Mouse (Mus musculus): ENCODE data around the gene Ptprs. TPM values are rescaled to one million over a fixed set of nuclear protein-coding genes. Genes with fewer than 3 reads are reported as not detected.

Ptprs gene
- polyA plus RNA-seq, 1 experiment from 2014 or later = 82.5 TPM

DNA sequence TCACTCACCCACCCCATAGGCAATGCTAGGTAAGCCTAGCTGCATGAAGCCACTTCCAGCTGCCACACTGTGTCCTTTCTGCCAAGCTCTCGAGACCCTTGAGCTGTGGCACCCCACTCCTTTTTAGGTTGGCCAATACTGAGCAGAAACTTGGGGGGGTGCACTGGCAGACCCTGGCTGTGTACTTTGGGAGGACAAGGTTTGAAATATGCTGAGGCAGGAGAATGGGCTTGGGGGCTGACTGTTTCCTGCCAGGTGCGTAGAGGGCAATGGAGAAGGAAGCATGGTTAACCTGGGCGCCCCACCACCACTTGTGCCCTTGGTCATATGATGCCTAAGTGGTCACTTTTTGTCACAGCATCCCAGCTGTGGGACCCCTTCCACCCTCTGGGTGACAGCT is 31.5 kb downstream of the Ptprs start:
- Histone ChIP-seq H3K4me1 (ENCODE audit: control insufficient read depth, insufficient read depth, low read length) (no peaks in the 10 kb centered on the region), H3K36me3 (ENCODE audit: control insufficient read depth, insufficient read depth, low read length) (peaks cover 4% of the 10 kb centered on the region; the same call in 1 of the 2 replicates), H3K9ac (ENCODE audit: low read length) (no peak overlapping the region), H3K4me3 (ENCODE audit: low read depth, low read length) (no peak overlapping the region), H3K27ac (replicated peaks; ENCODE audit: low read depth, low read length) (no peak overlapping the region), H3K4me2 (ENCODE audit: low read depth, severe bottlenecking) (no peak overlapping the region), H3K9me3 (ENCODE audit: control insufficient read depth, low read length) (no peaks in the 10 kb centered on the region), H3K27me3 (ENCODE audit: control insufficient read depth, insufficient read depth, low read length) (no peaks in the 10 kb centered on the region)
- 94% methylated on average over 3 of the region's 3 CpGs for WGBS
- DNase-seq (ENCODE audit: low spot score) = no peak
- no peak for ATAC-seq (ENCODE audit: insufficient number of reproducible peaks, low FRiP score, low TSS enrichment, low read depth)

GRCm38 (mm10) chr17:56443341-56443795 is 32.9 kb downstream of the Ptprs start:
- WGBS = 86% methylated on average over 5 of the region's 5 CpGs
- Histone ChIP-seq H3K4me3 (ENCODE audit: low read depth, low read length) (no peak overlapping the region), H3K4me2 (ENCODE audit: low read depth, severe bottlenecking) (no peak overlapping the region), H3K27ac (replicated peaks; ENCODE audit: low read depth, low read length) (no peak overlapping the region), H3K9me3 (ENCODE audit: control insufficient read depth, low read length) (no peaks in the 10 kb centered on the region), H3K9ac (ENCODE audit: low read length) (no peak overlapping the region), H3K4me1 (ENCODE audit: control insufficient read depth, insufficient read depth, low read length) (no peaks in the 10 kb centered on the region), H3K36me3 (ENCODE audit: control insufficient read depth, insufficient read depth, low read length) (peaks cover 4% of the 10 kb centered on the region; the same call in 1 of the 2 replicates), H3K27me3 (ENCODE audit: control insufficient read depth, insufficient read depth, low read length) (no peaks in the 10 kb centered on the region)
- no peak for DNase-seq (ENCODE audit: low spot score)
- ATAC-seq (ENCODE audit: insufficient number of reproducible peaks, low FRiP score, low TSS enrichment, low read depth) = no peak

- peaks cover 8% of the 10 kb centered on the region for H3K36me3 ChIP-seq (ENCODE audit: control insufficient read depth, insufficient read depth, low read length)
- DNase-seq (ENCODE audit: low spot score) (no peak), ATAC-seq (ENCODE audit: insufficient number of reproducible peaks, low FRiP score, low TSS enrichment, low read depth) (no peak)
- no peak overlapping the region for H3K27ac ChIP-seq (replicated peaks; ENCODE audit: low read depth, low read length)
- H3K9ac ChIP-seq (ENCODE audit: low read length) = no peak overlapping the region
- no peaks in the 10 kb centered on the region; the same call in 1 of the 2 replicates for H3K9me3 ChIP-seq (ENCODE audit: control insufficient read depth, low read length)
- H3K4me2 ChIP-seq (ENCODE audit: low read depth, severe bottlenecking) = no peak overlapping the region
- H3K4me1 ChIP-seq (ENCODE audit: control insufficient read depth, insufficient read depth, low read length) = no peaks in the 10 kb centered on the region
- no peak overlapping the region for H3K4me3 ChIP-seq (ENCODE audit: low read depth, low read length)
- H3K27me3 ChIP-seq (ENCODE audit: control insufficient read depth, insufficient read depth, low read length) = no peaks in the 10 kb centered on the region
- WGBS = 84% methylated on average over 6 of the region's 6 CpGs
Measured at GRCm38 (mm10) chr17:56442316-56442715, 34.0 kb downstream of the Ptprs start.

DNA sequence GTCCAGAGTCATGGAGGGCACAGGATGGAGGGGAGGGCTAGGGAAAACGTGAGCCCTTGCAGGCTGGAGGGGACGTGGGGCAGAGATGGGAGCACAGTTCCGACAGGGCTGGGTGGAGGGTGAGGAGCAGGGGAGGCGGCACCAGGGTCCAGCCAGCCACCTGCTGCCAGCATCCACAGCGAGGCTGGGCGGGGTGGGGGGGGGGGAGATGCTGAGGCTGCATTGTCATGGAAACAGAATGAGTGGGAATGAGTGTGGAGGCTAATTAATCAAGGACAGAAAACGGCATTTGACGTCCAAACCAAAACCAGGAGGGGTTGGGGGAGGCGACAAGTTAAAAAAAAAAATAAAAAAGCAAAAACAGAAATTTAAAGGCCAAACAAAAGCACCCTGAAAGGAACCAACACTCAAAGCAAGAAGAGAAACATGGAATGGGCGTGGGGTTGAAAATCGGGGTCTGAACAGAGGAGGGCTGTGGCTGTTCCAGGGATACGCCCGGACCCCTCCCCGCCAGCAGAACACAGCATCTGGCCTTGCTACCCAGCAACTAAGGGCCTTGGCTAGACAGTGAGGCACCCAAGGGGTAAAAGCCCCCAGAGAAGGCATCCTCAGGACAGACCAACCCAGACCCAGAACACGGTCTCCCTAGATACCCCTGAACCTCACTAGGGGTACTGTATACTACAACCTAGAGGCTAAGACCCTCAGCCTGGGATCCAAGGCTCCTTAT is 36.4 kb downstream of the Ptprs start:
- WGBS = 78% methylated on average over 15 of the region's 15 CpGs
- no peak overlapping the region for H3K9ac ChIP-seq (ENCODE audit: low read length)
- H3K4me2 ChIP-seq (ENCODE audit: low read depth, severe bottlenecking) = no peak overlapping the region
- no peaks in the 10 kb centered on the region for H3K27me3 ChIP-seq (ENCODE audit: control insufficient read depth, insufficient read depth, low read length)
- no peaks in the 10 kb centered on the region; the same call in 1 of the 2 replicates for H3K9me3 ChIP-seq (ENCODE audit: control insufficient read depth, low read length)
- ATAC-seq (ENCODE audit: insufficient number of reproducible peaks, low FRiP score, low TSS enrichment, low read depth) (no peak), DNase-seq (ENCODE audit: low spot score) (no peak)
- H3K4me3 ChIP-seq (ENCODE audit: low read depth, low read length) = no peak overlapping the region
- peaks cover 25% of the 10 kb centered on the region for H3K36me3 ChIP-seq (ENCODE audit: control insufficient read depth, insufficient read depth, low read length)
- H3K27ac ChIP-seq (replicated peaks; ENCODE audit: low read depth, low read length) = no peak overlapping the region
- H3K4me1 ChIP-seq (ENCODE audit: control insufficient read depth, insufficient read depth, low read length) = no peaks in the 10 kb centered on the region

DNA sequence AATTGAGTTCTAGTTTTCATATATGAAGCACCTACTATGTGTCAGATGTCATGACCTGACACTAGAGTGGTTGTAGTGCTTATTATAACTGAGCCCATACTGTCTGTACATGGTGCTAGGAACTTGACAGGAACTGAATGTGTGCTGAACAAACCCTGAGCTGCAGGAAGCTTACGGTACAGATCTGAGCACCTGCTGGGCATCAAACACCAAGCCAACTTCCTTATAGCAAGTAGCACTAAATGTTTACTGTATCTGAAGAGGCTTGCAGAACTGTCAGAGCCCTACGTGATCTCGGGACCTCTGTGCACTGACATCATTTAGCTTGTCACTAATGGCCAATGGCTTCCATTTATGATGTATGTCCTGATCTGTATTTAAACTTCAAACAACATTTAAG is 44.7 kb downstream of the Ptprs start:
- WGBS = 92% methylated on average over 3 of the region's 3 CpGs
- no peak overlapping the region for H3K9ac ChIP-seq (ENCODE audit: low read length)
- DNase-seq (ENCODE audit: low spot score) (no peak), ATAC-seq (ENCODE audit: insufficient number of reproducible peaks, low FRiP score, low TSS enrichment, low read depth) (no peak)
- H3K4me1 ChIP-seq (ENCODE audit: control insufficient read depth, insufficient read depth, low read length) = no peaks in the 10 kb centered on the region
- H3K4me2 ChIP-seq (ENCODE audit: low read depth, severe bottlenecking) = no peak overlapping the region
- H3K27ac ChIP-seq (replicated peaks; ENCODE audit: low read depth, low read length) = no peak overlapping the region
- no peak overlapping the region for H3K4me3 ChIP-seq (ENCODE audit: low read depth, low read length)
- no peaks in the 10 kb centered on the region for H3K27me3 ChIP-seq (ENCODE audit: control insufficient read depth, insufficient read depth, low read length)
- no peaks in the 10 kb centered on the region for H3K9me3 ChIP-seq (ENCODE audit: control insufficient read depth, low read length)
- peaks cover 20% of the 10 kb centered on the region; the same call in 1 of the 2 replicates for H3K36me3 ChIP-seq (ENCODE audit: control insufficient read depth, insufficient read depth, low read length)

GRCm38 (mm10) chr17:56427857-56428256 is 48.4 kb downstream of the Ptprs start:
- peaks cover 9% of the 10 kb centered on the region for H3K4me1 ChIP-seq (ENCODE audit: control insufficient read depth, insufficient read depth, low read length)
- H3K27ac ChIP-seq (replicated peaks; ENCODE audit: low read depth, low read length) = no peak overlapping the region
- DNase-seq (ENCODE audit: low spot score) (no peak), ATAC-seq (ENCODE audit: insufficient number of reproducible peaks, low FRiP score, low TSS enrichment, low read depth) (no peak)
- no peaks in the 10 kb centered on the region for H3K9me3 ChIP-seq (ENCODE audit: control insufficient read depth, low read length)
- no peak overlapping the region for H3K9ac ChIP-seq (ENCODE audit: low read length)
- peaks cover 14% of the 10 kb centered on the region; the same call in 1 of the 2 replicates for H3K36me3 ChIP-seq (ENCODE audit: control insufficient read depth, insufficient read depth, low read length)
- 77% methylated on average over 28 of the region's 28 CpGs for WGBS
- H3K4me2 ChIP-seq (ENCODE audit: low read depth, severe bottlenecking) = no peak overlapping the region
- no peak overlapping the region for H3K4me3 ChIP-seq (ENCODE audit: low read depth, low read length)
- no peaks in the 10 kb centered on the region for H3K27me3 ChIP-seq (ENCODE audit: control insufficient read depth, insufficient read depth, low read length)

- peak overlapping the region; percentile 21; the same call in 1 of the 2 replicates for H3K27ac ChIP-seq (replicated peaks; ENCODE audit: low read depth, low read length)
- peak overlapping the region; percentile 51 for H3K4me3 ChIP-seq (ENCODE audit: low read depth, low read length)
- DNase-seq (ENCODE audit: low spot score) (no peak), ATAC-seq (ENCODE audit: insufficient number of reproducible peaks, low FRiP score, low TSS enrichment, low read depth) (no peak)
- peak overlapping the region; percentile 72 for H3K9ac ChIP-seq (ENCODE audit: low read length)
- no peaks in the 10 kb centered on the region for H3K9me3 ChIP-seq (ENCODE audit: control insufficient read depth, low read length)
- peak overlapping the region; percentile 89 for H3K4me2 ChIP-seq (ENCODE audit: low read depth, severe bottlenecking)
- H3K27me3 ChIP-seq (ENCODE audit: control insufficient read depth, insufficient read depth, low read length) = no peaks in the 10 kb centered on the region
- H3K4me1 ChIP-seq (ENCODE audit: control insufficient read depth, insufficient read depth, low read length) = peaks cover 9% of the 10 kb centered on the region
- peaks cover 21% of the 10 kb centered on the region for H3K36me3 ChIP-seq (ENCODE audit: control insufficient read depth, insufficient read depth, low read length)
- WGBS = 31% methylated on average over 3 of the region's 3 CpGs
Measured at GRCm38 (mm10) chr17:56425941-56426340, 50.3 kb downstream of the Ptprs start.

DNA sequence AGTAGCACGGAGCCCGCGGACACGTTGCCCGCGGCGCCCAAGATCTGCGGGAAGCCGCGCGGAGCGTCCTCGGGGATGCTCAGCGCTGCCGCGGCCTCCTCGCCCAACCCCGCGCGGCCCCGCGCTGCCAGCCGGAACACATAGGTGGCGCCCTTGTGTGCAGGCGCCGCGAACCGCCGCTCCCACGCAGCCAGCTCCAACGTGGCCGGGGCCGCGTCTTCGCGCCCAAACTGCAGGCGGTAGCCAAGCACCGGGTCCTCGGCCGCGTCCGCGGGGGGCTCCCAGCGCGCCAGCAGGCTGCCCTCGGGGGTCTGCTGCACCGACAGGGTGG is 50.7 kb downstream of the Ptprs start:
- Histone ChIP-seq H3K4me3 (ENCODE audit: low read depth, low read length) (peak overlapping the region; percentile 51), H3K27ac (replicated peaks; ENCODE audit: low read depth, low read length) (peak overlapping the region; percentile 69; the same call in 1 of the 2 replicates), H3K27me3 (ENCODE audit: control insufficient read depth, insufficient read depth, low read length) (no peaks in the 10 kb centered on the region), H3K4me1 (ENCODE audit: control insufficient read depth, insufficient read depth, low read length) (peaks cover 9% of the 10 kb centered on the region), H3K9me3 (ENCODE audit: control insufficient read depth, low read length) (no peaks in the 10 kb centered on the region), H3K4me2 (ENCODE audit: low read depth, severe bottlenecking) (peak overlapping the region; percentile 89), H3K9ac (ENCODE audit: low read length) (peak overlapping the region; percentile 72), H3K36me3 (ENCODE audit: control insufficient read depth, insufficient read depth, low read length) (peaks cover 21% of the 10 kb centered on the region)
- ATAC-seq (ENCODE audit: insufficient number of reproducible peaks, low FRiP score, low TSS enrichment, low read depth) (peak; percentile 81), DNase-seq (ENCODE audit: low spot score) (peak; percentile 87)
- under 1% methylated on average over 39 of the region's 47 CpGs for WGBS

All from limb, embryonic 11.5 days (tissue).